Mouse (Mus musculus) kidney, embryonic 15.5 days (tissue): Measurements from ENCODE around the gene Pdpr. TPM values are rescaled to one million over a fixed set of nuclear protein-coding genes. Genes with fewer than 3 reads are reported as not detected.

Experiments
- polyA plus RNA-seq: library from polyadenylated mRNA; unstranded; fragments of >200 nt; fragmentation: Nextera tagmentation; extraction: Ambion mirVana; gene quantifications from 2 replicates; pipeline ENCODE4 v1.2.1, GENCODE M21; 2015

Gene Pdpr
- polyA plus RNA-seq, 1 experiment from 2014 or later = 10.9 TPM

Other genes with a start within 250 kb of the Pdpr start
- 77.1 and 77.3 TPM in 2 replicates for gene Cog4, start 248.0 kb upstream of the Pdpr start, polyA plus RNA-seq
- 161 and 167 TPM in 2 replicates for gene Sf3b3, start 247.8 kb upstream of the Pdpr start, polyA plus RNA-seq
- 12.0 and 13.3 TPM in 2 replicates for gene Fuk, start 192.1 kb upstream of the Pdpr start, polyA plus RNA-seq
- gene St3gal2, start 174.7 kb upstream of the Pdpr start, polyA plus RNA-seq = 25.2 and 27.4 TPM in 2 replicates
- gene Ddx19a, start 96.8 kb upstream of the Pdpr start, polyA plus RNA-seq = 14.5 and 15.5 TPM in 2 replicates
- 5.8 and 6.0 TPM in 2 replicates for gene Ddx19b, start 62.9 kb upstream of the Pdpr start, polyA plus RNA-seq
- gene Aars, start 61.5 kb upstream of the Pdpr start, polyA plus RNA-seq = 60.8 and 61.4 TPM in 2 replicates
- 24.0 and 24.3 TPM in 2 replicates for gene Exosc6, start 38.3 kb upstream of the Pdpr start, polyA plus RNA-seq
- gene Clec18a, start 2.2 kb upstream of the Pdpr start, polyA plus RNA-seq = 71.2 and 75.0 TPM in 2 replicates
- 76.0 and 78.0 TPM in 2 replicates for gene Glg1, start 164.6 kb downstream of the Pdpr start, polyA plus RNA-seq
- 69.1 and 72.4 TPM in 2 replicates for gene Rfwd3, start 205.6 kb downstream of the Pdpr start, polyA plus RNA-seq
- gene Mlkl, start 243.5 kb downstream of the Pdpr start, polyA plus RNA-seq = 1.8 and 2.2 TPM in 2 replicates